Mouse (Mus musculus) embryo, embryonic 10 days (tissue): ENCODE data around the gene Prim1.
A peak's percentile ranks its signal among the peaks of the same experiment; 100 is the strongest.
"Not testable (repeated sequence)": the region's sequence is repeated elsewhere in the genome, so short reads cannot be mapped to it uniquely, and the experiment has no call there.

Experiments
- DNase-seq: peaks from one replicate; pipeline ENCODE4 v3.0.0-alpha.2; 2015; ENCODE audit warnings: low spot score

Prim1 gene

GRCm38 (mm10) chr10:128037921-128038320 is 23.0 kb downstream of the Prim1 start:
- no peak for DNase-seq

- no peak for DNase-seq
Observed at GRCm38 (mm10) chr10:128039167-128039566, 24.2 kb downstream of the Prim1 start.

DNA sequence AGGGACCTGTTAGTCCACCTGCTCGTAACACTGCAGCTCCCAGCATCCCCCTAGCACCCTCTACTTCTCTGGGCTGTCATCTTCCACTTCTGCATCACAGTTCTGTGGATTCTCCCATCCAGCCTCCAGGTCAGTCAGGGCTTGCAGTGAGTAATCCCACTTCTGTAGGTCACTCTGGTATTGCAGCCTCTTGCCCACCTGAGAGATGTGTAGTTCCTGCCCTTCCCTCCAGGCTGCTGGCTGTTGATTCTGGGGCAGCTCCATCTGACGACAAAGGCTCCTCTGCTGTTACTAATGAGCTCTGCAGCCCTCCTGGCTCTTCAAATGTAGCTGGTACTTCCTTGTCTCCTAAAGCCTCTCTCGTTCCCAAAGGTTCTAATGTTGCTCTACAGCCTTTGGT is 24.9 kb downstream of the Prim1 start:
- DNase-seq, result no peak

DNA sequence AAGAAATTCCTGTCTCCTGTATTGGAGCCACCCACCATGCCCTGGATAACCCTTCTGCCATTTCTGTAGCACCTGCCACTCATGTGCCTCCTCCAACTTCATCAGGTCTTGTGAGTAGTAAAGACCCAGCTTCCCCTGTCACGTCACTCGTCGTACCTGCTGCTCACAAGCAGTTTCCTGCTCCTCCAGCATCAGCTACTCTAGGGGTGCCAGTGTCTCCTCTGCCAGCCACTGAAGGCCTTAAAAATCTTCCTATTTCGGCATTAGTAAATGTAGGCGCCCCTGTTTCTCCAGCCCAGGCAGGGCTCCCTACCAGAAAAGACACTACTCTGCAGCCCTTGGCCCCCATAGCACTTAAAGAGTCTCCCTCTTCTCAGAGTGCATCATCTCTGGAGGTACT is 25.3 kb downstream of the Prim1 start:
- DNase-seq, result no peak

DNA sequence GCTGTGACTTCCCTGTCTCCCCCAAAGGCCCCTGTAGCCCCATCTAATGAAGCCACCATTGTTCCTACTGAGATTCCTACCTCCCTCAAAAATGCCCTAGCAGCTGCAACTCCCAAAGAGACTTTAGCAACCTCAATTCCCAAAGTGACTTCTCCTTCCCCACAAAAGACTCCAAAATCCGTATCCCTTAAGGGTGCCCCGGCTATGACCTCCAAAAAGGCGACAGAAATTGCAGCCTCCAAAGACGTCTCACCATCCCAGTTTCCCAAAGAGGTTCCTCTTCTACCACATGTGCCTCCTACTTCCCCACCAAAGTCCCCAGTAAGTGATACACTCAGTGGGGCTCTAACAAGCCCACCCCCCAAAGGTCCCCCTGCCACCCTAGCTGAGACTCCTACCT is 26.7 kb downstream of the Prim1 start:
- DNase-seq, result no peak

DNA sequence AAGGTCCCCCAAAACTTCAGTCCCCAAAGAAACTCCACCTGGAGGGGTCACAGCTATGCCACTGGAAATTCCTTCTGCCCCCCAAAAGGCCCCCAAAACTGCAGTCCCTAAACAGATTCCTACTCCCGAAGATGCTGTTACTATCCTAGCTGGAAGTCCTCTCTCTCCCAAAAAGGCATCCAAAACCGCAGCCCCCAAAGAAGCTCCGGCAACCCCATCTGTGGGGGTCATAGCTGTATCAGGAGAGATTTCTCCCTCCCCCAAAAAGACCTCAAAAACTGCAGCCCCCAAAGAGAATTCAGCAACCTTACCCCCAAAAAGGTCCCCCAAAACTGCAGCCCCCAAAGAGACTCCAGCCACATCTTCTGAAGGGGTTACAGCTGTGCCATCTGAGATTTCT is 27.5 kb downstream of the Prim1 start:
- no peak for DNase-seq

- DNase-seq, result no peak
Observed at GRCm38 (mm10) chr10:128043041-128043835, 28.3 kb downstream of the Prim1 start.

GRCm38 (mm10) chr10:128048157-128048556 is 33.2 kb downstream of the Prim1 start:
- no peak for DNase-seq

DNA sequence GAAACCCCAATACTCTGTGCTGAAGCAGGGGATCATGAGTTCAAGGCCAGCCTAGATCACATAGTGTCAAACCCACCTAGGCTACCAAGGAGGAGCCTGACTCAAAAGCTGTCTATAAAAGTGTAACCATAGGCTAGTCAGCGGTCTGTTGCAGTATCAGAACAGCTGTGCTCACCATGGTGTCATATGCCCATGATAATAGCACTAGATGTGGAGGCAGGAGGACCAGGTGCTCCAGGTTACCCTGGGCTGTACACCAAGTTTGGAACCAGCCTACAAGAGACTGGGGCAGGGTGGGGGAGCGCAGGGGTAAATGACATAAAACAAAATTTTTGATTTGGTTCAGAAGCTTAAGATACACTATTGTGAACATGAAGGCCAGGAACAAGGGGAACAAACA is 34.8 kb downstream of the Prim1 start:
- DNase-seq, result no peak

DNA sequence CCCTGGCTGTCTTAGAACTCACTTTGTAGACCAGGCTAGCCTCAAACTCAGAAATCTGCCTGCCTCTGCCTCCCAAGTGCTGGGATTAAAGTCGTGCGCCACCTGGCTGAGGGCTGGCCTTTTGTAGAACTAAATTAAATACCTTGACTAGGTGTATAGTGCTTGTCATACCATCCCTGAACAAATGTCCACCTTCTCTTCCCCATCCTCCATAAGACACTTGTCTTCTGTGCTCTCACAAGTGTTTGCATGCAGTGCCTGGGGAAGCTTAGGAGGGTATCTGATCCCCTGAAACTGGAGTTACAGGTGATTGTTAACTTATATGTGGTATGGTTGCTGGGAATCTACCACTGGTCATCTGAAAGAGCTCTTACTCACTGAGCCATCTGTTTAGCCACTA is 35.4 kb downstream of the Prim1 start:
- no peak for DNase-seq

DNA sequence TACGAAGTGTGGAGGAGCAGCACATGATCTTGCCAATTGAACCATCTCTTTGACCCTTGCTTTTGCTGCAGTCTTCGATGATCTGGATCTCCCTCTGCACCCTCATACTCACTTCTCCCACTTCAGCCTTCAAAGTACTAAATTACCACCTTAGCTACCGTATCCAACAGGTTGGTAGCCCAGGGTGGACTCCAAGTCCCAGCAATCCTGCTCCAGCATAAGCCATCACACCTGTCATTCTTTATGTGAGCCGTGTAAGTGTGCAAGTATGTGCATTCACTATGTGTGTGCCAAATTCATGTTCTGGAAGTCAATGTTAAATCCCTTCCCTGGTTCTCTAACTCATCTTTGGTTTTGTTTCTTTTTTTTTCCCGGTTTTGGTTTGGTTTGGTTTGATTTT is 36.6 kb downstream of the Prim1 start:
- DNase-seq, result no peak

DNA sequence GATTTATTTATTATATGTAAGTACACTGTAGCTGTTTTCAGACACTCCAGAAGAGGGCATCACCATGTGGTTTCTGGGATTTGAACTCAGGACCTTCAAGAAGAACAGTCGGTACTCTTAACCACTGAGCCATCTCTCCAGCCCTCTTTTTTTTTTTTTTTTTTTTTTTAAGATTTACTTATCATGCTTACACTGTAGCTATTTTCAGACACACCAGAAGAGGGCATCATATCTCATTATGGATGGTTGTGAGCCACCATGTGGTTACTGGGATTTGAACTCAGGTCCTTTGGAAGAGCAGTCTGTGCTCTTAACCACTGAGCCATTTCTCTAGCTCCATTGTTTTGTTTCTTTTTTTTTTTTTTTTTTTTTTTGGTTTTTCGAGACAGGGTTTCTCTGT is 37.2 kb downstream of the Prim1 start:
- not testable (repeated sequence) for DNase-seq

- no peak for DNase-seq
Observed at GRCm38 (mm10) chr10:128053001-128053400, 38.0 kb downstream of the Prim1 start.

DNA sequence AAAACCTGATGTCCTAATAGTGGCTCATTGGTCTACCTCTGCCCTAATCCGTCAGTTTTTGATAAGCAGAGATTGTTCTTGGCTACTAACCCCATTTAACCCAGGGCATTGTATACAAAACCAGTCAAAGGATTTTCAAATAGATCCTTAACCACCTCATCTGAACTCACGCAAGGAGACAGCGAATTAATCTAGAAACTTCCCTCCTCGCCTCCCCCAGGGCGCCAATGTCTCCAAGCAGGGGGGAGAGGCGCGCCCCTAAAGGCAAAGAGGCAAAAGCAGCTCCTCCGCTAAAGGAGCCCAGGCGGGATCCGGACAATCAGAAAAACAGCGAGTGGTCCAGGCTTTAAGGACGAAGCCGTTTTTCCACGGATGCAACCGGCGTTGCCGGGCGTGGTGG is 43.2 kb downstream of the Prim1 start:
- DNase-seq, result no peak

- DNase-seq, result peak; percentile 98
Observed at GRCm38 (mm10) chr10:128058601-128059151, 43.7 kb downstream of the Prim1 start, which contains the start of gene Ptges3. TSS of gene Ptges3 (plus strand) at chr10:128058954.

- peak; percentile 76 for DNase-seq
Observed at GRCm38 (mm10) chr10:128059207-128059981, 44.4 kb downstream of the Prim1 start.

GRCm38 (mm10) chr10:128061109-128061508 is 46.1 kb downstream of the Prim1 start:
- DNase-seq, result no peak

DNA sequence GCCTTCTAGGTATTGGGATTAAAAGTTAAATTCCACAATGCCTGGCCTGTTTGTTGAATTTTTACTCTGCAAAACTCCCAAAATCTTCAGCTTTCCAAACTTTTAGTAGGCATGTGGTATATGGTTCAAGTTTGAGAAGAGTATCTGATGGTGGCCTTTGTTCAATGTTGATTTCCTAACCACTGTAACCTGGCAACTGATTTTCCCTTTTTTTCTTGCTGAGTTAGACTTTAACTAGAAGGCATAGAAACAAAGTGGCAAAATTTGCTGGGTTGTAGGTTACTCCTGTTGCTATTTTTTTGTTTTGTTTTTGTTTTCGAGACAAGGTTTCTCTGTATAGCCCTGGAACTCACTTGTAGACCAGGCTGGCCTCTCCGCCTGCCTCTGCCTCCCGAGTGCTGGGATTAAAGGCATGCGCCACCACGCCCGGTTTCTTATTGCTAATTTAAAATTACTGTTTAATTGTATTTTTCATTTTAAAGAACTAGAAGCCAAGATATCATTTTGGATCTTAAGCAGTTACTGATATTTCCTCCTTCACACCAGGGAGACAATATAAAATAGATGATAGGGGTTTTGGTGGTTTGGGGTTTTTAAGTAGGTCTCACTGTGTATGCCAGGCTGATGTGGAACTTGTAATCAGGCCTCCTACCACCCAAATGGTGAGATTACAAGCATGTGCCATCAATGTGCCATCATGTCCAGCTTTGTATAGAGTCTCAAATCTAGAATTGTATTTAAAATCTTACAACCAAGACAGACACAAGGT is 47.4 kb downstream of the Prim1 start:
- no peak for DNase-seq

- no peak for DNase-seq
Observed at GRCm38 (mm10) chr10:128066072-128066471, 51.1 kb downstream of the Prim1 start.

DNA sequence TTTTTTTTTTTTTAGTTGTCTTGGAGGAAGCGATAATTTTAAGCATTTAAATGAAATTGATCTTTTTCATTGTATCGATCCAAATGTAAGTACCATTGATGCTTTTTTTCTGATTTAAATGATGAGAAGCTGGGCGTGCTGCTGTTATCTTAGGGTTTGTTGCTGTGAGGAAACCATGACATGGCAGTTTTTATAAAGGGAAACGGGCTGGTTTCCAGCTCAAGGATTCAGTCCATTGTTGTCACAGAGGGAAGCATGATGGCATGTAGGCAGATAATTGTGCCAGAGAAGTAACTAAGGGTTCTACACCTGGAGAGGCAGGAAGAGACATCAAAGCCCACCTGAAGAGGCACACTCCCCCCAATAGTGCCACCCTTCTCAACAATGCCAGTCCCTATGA is 54.2 kb downstream of the Prim1 start:
- no peak for DNase-seq

- not testable (repeated sequence) for DNase-seq
Observed at GRCm38 (mm10) chr10:128070432-128070831, 55.5 kb downstream of the Prim1 start.

- DNase-seq, result not testable (repeated sequence)
Observed at GRCm38 (mm10) chr10:128078269-128078668, 63.3 kb downstream of the Prim1 start.
